Mouse (Mus musculus): ENCODE results near the gene Igfbp2. TPM values are rescaled to one million over a fixed set of nuclear protein-coding genes. Genes with fewer than 3 reads are reported as not detected.

Gene Igfbp2
- total RNA-seq, 2 experiments from 2014 or later: 75.9 to 80.0 TPM

- intact Hi-C loops (cut with DNase I): loop anchor here (5.0 kb wide), 1 partner anchor 231 kb away; no protein-coding TSS in a partner anchor
- no peak for DNase-seq (ENCODE audit: low spot score in 2 of 2)
These were observed 23.6 kb downstream of the Igfbp2 start for GRCm38 (mm10) chr1:72847849-72848380.

GRCm38 (mm10) chr1:72849037-72849436 lies 24.7 kb downstream of the Igfbp2 start:
- intact Hi-C loops (cut with DNase I): loop anchor here (5.0 kb wide), 1 partner anchor 232 kb away; no protein-coding TSS in a partner anchor
- DNase-seq (ENCODE audit: low spot score in 2 of 2): no peak

GRCm38 (mm10) chr1:72853759-72854158 lies 29.5 kb downstream of the Igfbp2 start:
- no peak for DNase-seq (ENCODE audit: low spot score in 2 of 2)
- intact Hi-C loops (cut with DNase I): loop anchor here (5.0 kb wide), 1 partner anchor 541 kb away; no protein-coding TSS in a partner anchor

GRCm38 (mm10) chr1:72854337-72855237 lies 30.3 kb downstream of the Igfbp2 start:
- no peak for DNase-seq (ENCODE audit: low spot score in 2 of 2)
- intact Hi-C loops (cut with DNase I): loop anchor here (1.0 to 5.0 kb wide), 2 partner anchors 135 to 542 kb away; no protein-coding TSS in a partner anchor

GRCm38 (mm10) chr1:72855729-72856128 lies 31.4 kb downstream of the Igfbp2 start:
- intact Hi-C loops (cut with DNase I): loop anchor here (1.0 kb wide), 1 partner anchor 136 kb away; no protein-coding TSS in a partner anchor

DNA sequence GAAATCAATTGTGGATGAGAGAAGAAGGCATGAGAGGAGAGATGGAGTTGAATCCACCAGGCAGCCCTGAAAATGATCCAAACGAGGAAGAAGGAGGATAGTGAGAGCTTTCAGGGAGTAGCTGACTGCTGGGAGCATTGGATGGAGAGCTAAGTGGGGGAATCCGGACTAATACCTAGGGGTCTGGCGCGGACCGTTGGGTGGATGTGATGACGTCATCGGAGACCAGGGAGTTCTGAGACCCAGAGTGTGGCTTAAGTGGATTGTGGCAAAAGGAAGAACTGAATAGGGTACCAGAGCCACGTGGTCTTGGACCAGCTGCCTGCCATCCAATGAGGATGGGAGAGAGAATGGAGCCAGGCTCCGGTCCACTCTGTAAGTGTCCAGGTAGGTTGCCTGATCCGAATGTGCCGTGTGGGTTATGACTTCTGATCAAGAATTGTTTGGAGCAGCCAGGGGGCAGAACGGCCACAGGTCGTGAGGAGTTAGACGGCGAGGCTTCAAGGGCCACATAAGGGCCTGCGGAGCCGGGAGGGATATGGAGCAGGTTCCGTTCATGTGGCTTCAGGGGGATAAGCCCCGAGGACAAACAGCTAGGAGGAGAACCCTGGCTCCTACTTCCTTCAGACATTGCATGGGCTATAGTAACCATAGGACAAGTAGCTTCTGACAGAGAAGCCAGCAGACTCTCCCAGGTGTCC lies 32.1 kb downstream of the Igfbp2 start:
- DNase-seq (ENCODE audit: low spot score in 2 of 2): no peak
- intact Hi-C loops (cut with DNase I): no loop called here

More at GRCm38 (mm10) chr1:72855729-72856128, 31.4 kb downstream of the Igfbp2 start:
- DNase-seq (ENCODE audit: low spot score in 2 of 2): no peak

DNA sequence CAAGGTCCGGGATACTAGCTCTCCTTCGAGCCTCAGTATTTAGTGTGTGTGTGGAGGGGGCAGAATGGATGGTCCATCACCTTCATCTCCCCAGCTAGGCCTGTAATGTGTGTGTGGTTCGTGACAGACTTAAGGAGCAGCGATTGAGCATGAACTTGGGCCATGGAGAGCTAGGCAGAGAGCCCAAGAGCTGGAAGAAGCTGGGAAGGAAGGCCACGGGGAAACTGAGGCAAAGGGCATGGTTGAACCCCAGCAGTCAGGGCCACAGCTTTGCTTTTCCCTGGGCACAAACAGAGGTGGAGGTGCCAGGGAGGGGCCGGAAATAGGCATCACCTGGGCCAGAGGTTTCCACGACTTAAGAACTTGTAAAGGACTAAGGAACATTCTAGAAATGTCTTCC lies 32.8 kb downstream of the Igfbp2 start:
- intact Hi-C loops (cut with DNase I): no loop called here
- no peak for DNase-seq (ENCODE audit: low spot score in 2 of 2)

- intact Hi-C loops (cut with DNase I): no loop called here
- DNase-seq (ENCODE audit: low spot score in 2 of 2): no peak
These were observed 33.3 kb downstream of the Igfbp2 start for GRCm38 (mm10) chr1:72857631-72858030.

DNA sequence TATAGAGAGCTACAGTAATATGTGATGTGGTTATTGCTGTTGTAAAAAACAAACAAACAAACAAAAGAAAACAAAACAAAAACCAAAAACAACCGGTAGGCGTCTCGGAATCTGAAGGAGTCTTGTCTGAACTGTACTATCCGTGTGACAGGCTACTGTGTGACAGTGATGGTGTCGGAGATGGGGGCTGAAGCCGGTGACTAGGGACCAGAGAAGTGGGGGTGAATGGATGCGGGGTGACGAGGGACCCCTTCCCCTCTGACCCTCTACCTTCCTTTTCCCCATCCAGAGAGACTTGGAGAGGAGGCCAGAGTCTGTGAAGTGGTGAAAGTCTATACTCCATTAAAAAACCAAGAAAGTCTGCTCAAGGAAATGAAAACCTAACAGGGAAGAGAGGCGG lies 34.0 kb downstream of the Igfbp2 start:
- no peak for DNase-seq (ENCODE audit: low spot score in 2 of 2)
- intact Hi-C loops (cut with DNase I): no loop called here

GRCm38 (mm10) chr1:72858874-72859273 lies 34.6 kb downstream of the Igfbp2 start:
- intact Hi-C loops (cut with DNase I): no loop called here
- DNase-seq (ENCODE audit: low spot score in 2 of 2): no peak

GRCm38 (mm10) chr1:72859963-72860362 lies 35.7 kb downstream of the Igfbp2 start:
- DNase-seq (ENCODE audit: low spot score in 2 of 2): no peak
- intact Hi-C loops (cut with DNase I): no loop called here

- no peak for DNase-seq (ENCODE audit: low spot score in 2 of 2)
- intact Hi-C loops (cut with DNase I): no loop called here
These were observed 36.2 kb downstream of the Igfbp2 start for GRCm38 (mm10) chr1:72860502-72860901.

GRCm38 (mm10) chr1:72861702-72862101 lies 37.4 kb downstream of the Igfbp2 start:
- intact Hi-C loops (cut with DNase I): no loop called here
- no peak for DNase-seq (ENCODE audit: low spot score in 2 of 2)

GRCm38 (mm10) chr1:72862248-72862647 lies 37.9 kb downstream of the Igfbp2 start:
- intact Hi-C loops (cut with DNase I): no loop called here
- no peak for DNase-seq (ENCODE audit: low spot score in 2 of 2)

GRCm38 (mm10) chr1:72863692-72864091 lies 39.4 kb downstream of the Igfbp2 start:
- intact Hi-C loops (cut with DNase I): no loop called here
- DNase-seq (ENCODE audit: low spot score in 2 of 2): no peak

DNA sequence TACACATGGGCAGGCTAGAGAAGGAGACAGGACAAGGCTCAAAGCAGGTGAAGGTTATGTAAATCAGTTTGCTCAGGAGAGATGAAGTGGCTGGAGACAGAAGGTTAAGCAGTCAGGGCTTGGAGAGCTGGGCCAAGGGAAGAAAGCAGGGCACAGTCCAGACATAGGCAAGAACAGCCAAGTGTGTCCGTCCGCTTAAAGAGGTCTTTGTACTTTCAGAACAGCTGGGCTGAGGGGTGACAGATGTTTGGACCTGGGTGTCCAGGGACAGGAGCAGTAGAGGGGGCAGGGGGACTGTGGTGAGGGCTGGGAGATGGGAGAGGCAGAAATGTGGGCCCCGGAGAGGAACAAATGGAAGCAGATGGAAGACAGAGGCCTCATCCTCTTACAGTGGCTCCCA lies 40.0 kb downstream of the Igfbp2 start:
- no peak for DNase-seq (ENCODE audit: low spot score in 2 of 2)
- intact Hi-C loops (cut with DNase I): no loop called here

DNA sequence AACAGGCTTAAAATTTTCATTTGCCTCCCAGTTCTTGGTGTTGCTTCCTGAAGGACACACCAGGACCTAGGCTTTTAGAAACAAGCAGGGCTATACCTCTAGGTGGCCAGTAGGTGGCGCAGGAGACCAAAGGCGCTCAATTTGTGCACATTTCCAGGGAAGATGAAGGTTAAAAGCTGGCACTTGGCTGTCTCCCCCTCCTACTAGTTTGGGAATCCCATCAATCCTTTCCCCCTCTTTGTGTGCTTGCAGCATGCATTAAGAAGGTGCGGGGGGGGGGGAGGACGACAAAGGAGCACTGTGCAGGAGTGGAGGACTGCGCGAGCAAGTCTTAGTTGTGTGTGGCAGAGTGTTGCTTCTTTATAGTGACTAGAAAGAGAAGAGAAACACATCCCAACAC lies 41.6 kb downstream of the Igfbp2 start:
- intact Hi-C loops (cut with DNase I): loop anchor here (1.0 kb wide), 1 partner anchor 960 kb away; no protein-coding TSS in a partner anchor
- peak; percentile 73 to 81 for DNase-seq (ENCODE audit: low spot score in 2 of 2)

- intact Hi-C loops (cut with DNase I): no loop called here
These were observed 42.1 kb downstream of the Igfbp2 start for GRCm38 (mm10) chr1:72866417-72866816.

DNA sequence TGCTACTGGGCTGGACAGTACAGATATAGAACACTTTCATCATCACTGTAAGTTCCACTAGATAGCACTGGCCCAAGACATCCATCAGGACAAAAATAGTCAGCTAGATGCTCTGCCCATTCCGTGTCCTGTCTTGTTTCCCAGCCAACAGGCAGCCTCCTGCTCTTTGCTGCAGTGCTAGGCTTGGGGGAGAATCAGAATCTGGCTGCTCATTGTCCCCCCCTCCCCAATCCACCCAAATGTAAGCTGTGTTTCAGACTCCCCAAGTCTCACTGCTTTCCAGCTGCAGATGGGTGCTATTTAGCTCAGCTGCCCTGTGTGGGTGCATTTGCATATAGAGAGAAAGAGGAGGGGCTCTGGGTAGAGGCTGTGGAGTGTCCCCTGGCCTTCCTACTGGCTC lies 43.0 kb downstream of the Igfbp2 start:
- intact Hi-C loops (cut with DNase I): no loop called here
- DNase-seq (ENCODE audit: low spot score in 2 of 2): no peak

More at GRCm38 (mm10) chr1:72866417-72866816, 42.1 kb downstream of the Igfbp2 start:
- no peak for DNase-seq (ENCODE audit: low spot score in 2 of 2)

Measured in left cerebral cortex, postnatal 36 days (tissue).